Mouse (Mus musculus) embryonic facial prominence, embryonic 14.5 days (tissue): ENCODE results near the gene Zswim5. TPM values are rescaled to one million over a fixed set of nuclear protein-coding genes. Genes with fewer than 3 reads are reported as not detected.

ENCODE experiments used
- ATAC-seq: fragments of 200-750 bp; cut with Nextera tagmentation; 2 replicates; pipeline ENCODE4 v1.8.0; 2017; ENCODE audit warnings: low read depth, moderate number of reproducible peaks, moderate TSS enrichment
- DNase-seq: peaks from one replicate; pipeline ENCODE4 v3.0.0-alpha.2; 2015; ENCODE audit warnings: low spot score
- H3K27ac ChIP-seq: fragments of 300-500 bp; sonication (generic); replicated peaks from 2 replicates; pipeline ENCODE4 v1.5.1; 2014; ENCODE audit warnings: low read depth, mild to moderate bottlenecking, low read length, moderate library complexity
- H3K27me3 ChIP-seq: fragments of 300-500 bp; sonication (generic); replicated peaks from 2 replicates; pipeline ENCODE4 v1.6.1; 2014; ENCODE audit warnings: low read length; ENCODE audit not compliant: control insufficient read depth, insufficient read depth
- H3K36me3 ChIP-seq: fragments of 300-500 bp; sonication (generic); 2 replicates; pipeline ENCODE4 v1.6.1; 2014; ENCODE audit warnings: low read length, mixed read lengths; ENCODE audit not compliant: control insufficient read depth, insufficient read depth
- H3K4me1 ChIP-seq: fragments of 300-500 bp; sonication (generic); 2 replicates; pipeline ENCODE4 v1.6.1; 2014; ENCODE audit warnings: antibody characterized with exemption, low read length; ENCODE audit not compliant: control insufficient read depth, insufficient read depth
- H3K4me2 ChIP-seq: fragments of 300-500 bp; sonication (generic); 2 replicates; pipeline ENCODE4 v1.6.1; 2014; ENCODE audit warnings: low read depth, mild to moderate bottlenecking, low read length, moderate library complexity, mixed read lengths
- H3K4me3 ChIP-seq: fragments of 300-500 bp; sonication (generic); 2 replicates; pipeline ENCODE4 v1.5.1; 2014; ENCODE audit warnings: low read depth, mild to moderate bottlenecking, low read length
- H3K9ac ChIP-seq: fragments of 300-500 bp; sonication (generic); 2 replicates; pipeline ENCODE4 v1.6.1; 2014; ENCODE audit warnings: low read depth, mild to moderate bottlenecking, low read length, moderate library complexity, mixed read lengths
- H3K9me3 ChIP-seq: fragments of 300-500 bp; sonication (generic); 2 replicates; pipeline ENCODE4 v1.6.1; 2016; ENCODE audit warnings: low read length; ENCODE audit not compliant: control insufficient read depth
- WGBS: fragments of 180-500 bp; shearing (Covaris S2); extraction: QIAGEN DNeasy Blood & Tissue Kit; methylation state at CpG from one replicate; pipeline ENCODE4 v1.1.7; 2014; 5-methylcytosine and 5-hydroxymethylcytosine counted together
- polyA plus RNA-seq: library from polyadenylated mRNA; unstranded; fragments of >200 nt; fragmentation: Nextera tagmentation; extraction: Ambion mirVana; gene quantifications from 2 replicates; pipeline ENCODE4 v1.2.1, GENCODE M21; 2014

The Zswim5 gene
- polyA plus RNA-seq, 1 experiment from 2014 or later = 0.54 TPM

DNA sequence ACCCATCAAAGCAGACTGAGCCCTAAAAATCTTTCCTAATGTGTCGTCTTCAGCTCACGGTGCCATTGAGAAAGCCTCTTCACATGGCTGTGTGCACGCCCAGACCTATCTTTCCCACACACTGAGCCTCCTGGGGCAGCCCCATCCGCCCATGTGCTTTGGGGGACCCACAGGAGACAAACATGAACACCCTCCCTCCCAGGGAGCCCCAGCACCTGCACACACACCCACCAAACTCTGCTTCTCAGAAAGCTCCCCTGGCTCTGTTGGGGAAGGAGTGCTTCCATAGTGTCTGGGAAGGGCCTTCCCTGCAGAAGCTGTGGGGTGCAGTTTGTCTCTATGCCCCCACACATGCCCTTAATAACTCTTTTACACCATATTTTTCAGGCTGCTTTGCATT lies 127.5 kb downstream of the Zswim5 start:
- Histone ChIP-seq H3K9me3 (no peaks in the 10 kb centered on the region), H3K4me2 (no peak overlapping the region), H3K4me1 (no peaks in the 10 kb centered on the region), H3K4me3 (no peak overlapping the region), H3K9ac (no peak overlapping the region), H3K36me3 (peaks cover 34% of the 10 kb centered on the region), H3K27me3 (no peaks in the 10 kb centered on the region), H3K27ac (no peak overlapping the region)
- ATAC-seq = no peak
- 75% methylated on average over 4 of the region's 4 CpGs for WGBS
- DNase-seq = no peak

DNA sequence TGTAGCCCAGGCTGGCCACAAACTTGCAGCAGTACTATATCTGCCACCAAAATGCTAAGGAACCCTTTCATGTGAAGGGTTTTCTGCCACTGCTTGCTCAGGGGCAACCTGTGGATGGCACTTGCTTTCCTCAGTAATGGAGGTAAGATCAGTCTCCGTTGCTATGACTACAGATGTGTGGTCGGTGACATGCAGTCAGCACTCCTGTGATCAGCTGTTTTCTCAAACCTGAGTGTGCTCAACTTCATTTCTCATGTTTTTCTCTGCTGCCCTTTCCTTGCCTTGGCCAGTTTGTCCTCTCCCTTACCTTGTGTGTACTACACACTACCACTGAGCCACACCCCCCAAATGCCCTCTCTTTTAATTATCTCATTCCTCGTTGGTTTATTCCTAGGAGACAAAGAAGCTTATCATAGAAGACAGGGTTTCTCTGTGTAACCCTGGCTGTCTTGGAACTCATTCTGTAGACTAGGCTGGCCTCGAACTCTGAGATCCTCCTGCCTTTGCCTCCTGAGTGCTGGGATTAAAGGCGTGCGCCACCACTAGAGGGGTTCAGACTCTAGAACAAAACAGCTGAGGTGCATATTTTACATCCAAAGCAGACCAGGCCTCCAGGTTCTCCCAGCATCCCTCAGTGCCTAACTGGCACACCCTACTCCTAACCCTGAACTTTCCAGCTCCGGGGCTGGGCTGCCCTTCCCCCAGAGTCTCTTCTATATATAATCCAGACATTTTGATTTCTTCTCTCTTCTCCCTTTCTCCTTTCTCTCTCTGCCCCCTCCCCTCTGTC lies 128.6 kb downstream of the Zswim5 start:
- H3K9me3 ChIP-seq = no peaks in the 10 kb centered on the region
- H3K4me1 ChIP-seq = no peaks in the 10 kb centered on the region
- H3K4me2 ChIP-seq = no peak overlapping the region
- H3K4me3 ChIP-seq = no peak overlapping the region
- no peak overlapping the region for H3K27ac ChIP-seq
- DNase-seq = no peak
- peaks cover 29% of the 10 kb centered on the region for H3K36me3 ChIP-seq
- WGBS = 83% methylated on average over 7 of the region's 7 CpGs
- no peak for ATAC-seq
- H3K27me3 ChIP-seq = no peaks in the 10 kb centered on the region
- H3K9ac ChIP-seq = no peak overlapping the region

- Histone ChIP-seq H3K4me1 (no peaks in the 10 kb centered on the region), H3K36me3 (peaks cover 17% of the 10 kb centered on the region), H3K9me3 (no peaks in the 10 kb centered on the region), H3K9ac (no peak overlapping the region), H3K27ac (no peak overlapping the region), H3K4me3 (no peak overlapping the region), H3K27me3 (no peaks in the 10 kb centered on the region), H3K4me2 (no peak overlapping the region)
- DNase-seq = no peak
- ATAC-seq = no peak
- WGBS = 42% methylated on average over 3 of the region's 3 CpGs
Measured at GRCm38 (mm10) chr4:117007058-117007457, 129.9 kb downstream of the Zswim5 start.

- Histone ChIP-seq H3K27ac (no peak overlapping the region), H3K4me3 (no peak overlapping the region), H3K9ac (no peak overlapping the region), H3K27me3 (no peaks in the 10 kb centered on the region), H3K9me3 (no peaks in the 10 kb centered on the region), H3K4me2 (no peak overlapping the region), H3K36me3 (no peaks in the 10 kb centered on the region), H3K4me1 (no peaks in the 10 kb centered on the region)
- DNase-seq (no peak), ATAC-seq (no peak)
- WGBS = 80% methylated on average over 5 of the region's 5 CpGs
Measured at GRCm38 (mm10) chr4:117010231-117010630, 133.1 kb downstream of the Zswim5 start.

GRCm38 (mm10) chr4:117013596-117013995 lies 136.4 kb downstream of the Zswim5 start:
- no peak overlapping the region for H3K27ac ChIP-seq
- no peak for DNase-seq
- H3K9ac ChIP-seq = no peak overlapping the region
- 84% methylated on average over 6 of the region's 6 CpGs for WGBS
- H3K9me3 ChIP-seq = no peaks in the 10 kb centered on the region
- no peak overlapping the region for H3K4me2 ChIP-seq
- no peak overlapping the region for H3K4me3 ChIP-seq
- no peaks in the 10 kb centered on the region for H3K36me3 ChIP-seq
- ATAC-seq = no peak
- H3K27me3 ChIP-seq = no peaks in the 10 kb centered on the region
- H3K4me1 ChIP-seq = 0 out of 2 replicates have a peak, but pooled peaks cover under 1% of the 10 kb centered on the region

GRCm38 (mm10) chr4:117014901-117015415 lies 137.8 kb downstream of the Zswim5 start:
- no peak overlapping the region for H3K9ac ChIP-seq
- H3K36me3 ChIP-seq = no peaks in the 10 kb centered on the region
- no peak overlapping the region for H3K4me2 ChIP-seq
- H3K9me3 ChIP-seq = no peaks in the 10 kb centered on the region
- ATAC-seq (no peak), DNase-seq (no peak)
- WGBS = 70% methylated on average over 4 of the region's 4 CpGs
- H3K27me3 ChIP-seq = no peaks in the 10 kb centered on the region
- no peak overlapping the region for H3K4me3 ChIP-seq
- H3K27ac ChIP-seq = no peak overlapping the region
- H3K4me1 ChIP-seq = peaks cover 4% of the 10 kb centered on the region; the same call in 1 of the 2 replicates

DNA sequence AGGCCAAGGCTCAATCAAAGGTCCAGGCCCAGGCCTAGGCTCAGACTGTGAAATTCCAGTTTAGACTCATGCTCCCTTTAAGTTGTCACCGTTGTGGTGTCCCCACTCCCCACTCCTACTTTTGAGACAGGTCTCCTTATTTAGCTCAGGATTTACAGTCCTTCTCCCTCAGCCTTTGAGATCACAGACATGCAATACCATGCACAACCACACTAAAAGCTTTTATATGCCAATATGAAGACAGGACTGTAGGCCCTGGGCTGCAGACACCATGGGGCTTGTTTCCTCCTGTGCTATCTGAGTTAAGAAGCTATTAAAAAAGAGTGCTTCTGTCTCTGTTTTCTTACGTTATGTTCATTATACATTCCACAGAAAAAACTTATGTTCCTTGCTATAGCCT lies 140.6 kb downstream of the Zswim5 start:
- Histone ChIP-seq H3K36me3 (peaks cover 9% of the 10 kb centered on the region; the same call in 1 of the 2 replicates), H3K9me3 (no peaks in the 10 kb centered on the region), H3K27me3 (no peaks in the 10 kb centered on the region), H3K27ac (no peak overlapping the region), H3K4me1 (peaks cover 10% of the 10 kb centered on the region; the same call in 1 of the 2 replicates), H3K4me3 (no peak overlapping the region), H3K4me2 (no peak overlapping the region), H3K9ac (no peak overlapping the region)
- 91% methylated on average over 2 of the region's 2 CpGs for WGBS
- no peak for DNase-seq
- ATAC-seq = no peak

DNA sequence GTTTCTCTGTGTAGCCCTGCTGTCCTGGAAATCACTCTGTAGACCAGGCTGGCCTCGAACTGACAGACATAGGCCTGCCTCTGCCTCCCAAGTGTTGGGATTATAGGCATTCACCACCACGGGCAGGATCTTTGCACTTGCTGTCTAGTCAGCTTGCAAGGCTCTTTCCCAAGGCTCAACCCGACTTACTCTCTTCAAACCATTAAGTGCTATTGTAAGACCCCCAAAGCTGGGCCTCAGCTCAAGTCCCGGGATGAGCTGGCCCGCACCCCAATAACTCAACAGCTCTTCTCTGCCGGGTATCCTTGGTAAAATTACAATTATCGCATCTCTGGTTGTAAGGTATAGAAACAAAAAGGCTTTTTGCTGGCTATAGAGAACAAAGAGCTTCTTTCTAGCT lies 141.2 kb downstream of the Zswim5 start:
- Histone ChIP-seq H3K4me2 (no peak overlapping the region), H3K9me3 (no peaks in the 10 kb centered on the region), H3K9ac (no peak overlapping the region), H3K4me1 (peaks cover 10% of the 10 kb centered on the region; the same call in 1 of the 2 replicates), H3K27ac (no peak overlapping the region), H3K27me3 (no peaks in the 10 kb centered on the region), H3K4me3 (no peak overlapping the region), H3K36me3 (peaks cover 15% of the 10 kb centered on the region)
- DNase-seq = no peak
- 84% methylated on average over 7 of the region's 7 CpGs for WGBS
- no peak for ATAC-seq
